Mouse (Mus musculus) limb, embryonic 14.5 days (tissue): ENCODE data around the gene Klhl32. TPM values are rescaled to one million over a fixed set of nuclear protein-coding genes. Genes with fewer than 3 reads are reported as not detected.

Experiments
- ATAC-seq: fragments of 200-750 bp; cut with Nextera tagmentation; 2 replicates; pipeline ENCODE4 v1.8.0; 2017; ENCODE audit warnings: low read depth, moderate number of reproducible peaks, moderate TSS enrichment; ENCODE audit not compliant: low FRiP score
- DNase-seq: peaks from one replicate; pipeline ENCODE4 v3.0.0-alpha.2; 2015; ENCODE audit warnings: low spot score
- H3K27ac ChIP-seq: fragments of 300-500 bp; sonication (generic); replicated peaks from 2 replicates; pipeline ENCODE4 v1.5.1; 2014; ENCODE audit warnings: low read depth, mild to moderate bottlenecking, low read length, moderate library complexity, mixed read lengths
- H3K27me3 ChIP-seq: fragments of 300-500 bp; sonication (generic); 2 replicates; pipeline ENCODE4 v1.6.1; 2014; ENCODE audit warnings: low read length, mixed read lengths; ENCODE audit not compliant: control insufficient read depth, insufficient read depth
- H3K36me3 ChIP-seq: fragments of 300-500 bp; sonication (generic); 2 replicates; pipeline ENCODE4 v1.6.1; 2014; ENCODE audit warnings: mild to moderate bottlenecking, low read length, moderate library complexity, mixed read lengths; ENCODE audit not compliant: control insufficient read depth, insufficient read depth
- H3K4me1 ChIP-seq: fragments of 300-500 bp; sonication (generic); 2 replicates; pipeline ENCODE4 v1.6.1; 2014; ENCODE audit warnings: antibody characterized with exemption, low read length, mixed read lengths; ENCODE audit not compliant: control insufficient read depth, insufficient read depth
- H3K4me2 ChIP-seq: fragments of 300-500 bp; sonication (generic); replicated peaks from 2 replicates; pipeline ENCODE4 v1.6.1; 2014; ENCODE audit warnings: low read depth, mild to moderate bottlenecking, low read length, moderate library complexity; ENCODE audit not compliant: severe bottlenecking
- H3K4me3 ChIP-seq: fragments of 300-500 bp; sonication (generic); replicated peaks from 2 replicates; pipeline ENCODE4 v1.5.1; 2014; ENCODE audit warnings: low read length
- H3K9ac ChIP-seq: fragments of 300-500 bp; sonication (generic); 2 replicates; pipeline ENCODE4 v1.6.1; 2014; ENCODE audit warnings: mild to moderate bottlenecking, low read depth, low read length, moderate library complexity; ENCODE audit not compliant: severe bottlenecking
- H3K9me3 ChIP-seq: fragments of 300-500 bp; sonication (generic); 2 replicates; pipeline ENCODE4 v1.6.1; 2016; ENCODE audit warnings: low read length; ENCODE audit not compliant: control insufficient read depth
- POLR2A ChIP-seq: fragments of 200-500 bp; IDR thresholded peaks from 2 replicates; pipeline ENCODE4 v1.8.0; 2012; ENCODE audit warnings: inconsistent platforms, mild to moderate bottlenecking, moderate library complexity, borderline replicate concordance; ENCODE audit not compliant: insufficient read depth, insufficient read length; ENCODE audit errors: extremely low read depth
- WGBS: fragments of 180-500 bp; shearing (Covaris S2); extraction: QIAGEN DNeasy Blood & Tissue Kit; methylation state at CpG from one replicate; pipeline ENCODE4 v1.1.7; 2014; 5-methylcytosine and 5-hydroxymethylcytosine counted together
- polyA plus RNA-seq, 2 experiments: library from polyadenylated mRNA; depleted of rRNA in 1 of 2; stranded (reverse) in 1 of 2; unstranded in 1 of 2; fragments of >200 nt; fragmentation: Nextera tagmentation in 1 of 2; extraction: Ambion mirVana in 1 of 2; gene quantifications; 2 replicates each; pipeline versions ENCODE4 v1.2.1 to v1.2.3; 2012 to 2014

Klhl32 gene
- polyA plus RNA-seq, 2 experiments, result 1.5 to 3.0 TPM

DNA sequence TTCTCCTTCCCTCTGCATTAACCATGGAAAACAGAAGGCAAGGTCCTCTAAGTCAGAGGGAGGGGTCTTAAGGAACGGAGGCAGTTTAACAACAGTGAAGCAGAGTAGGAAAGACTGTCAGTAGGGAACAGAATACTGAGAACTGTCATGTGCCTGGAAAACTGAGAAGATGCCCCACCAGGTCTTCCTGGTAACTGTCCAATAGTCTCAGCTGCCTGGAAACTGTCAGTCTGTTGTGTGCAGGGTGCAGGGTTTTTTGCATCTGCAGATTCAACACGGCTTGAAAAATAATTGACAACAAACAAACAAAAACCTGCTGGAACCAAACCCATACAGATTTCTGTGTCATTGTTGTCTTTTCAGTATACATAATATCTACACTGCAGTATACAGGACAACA lies 208.6 kb downstream of the Klhl32 start:
- DNase-seq, result no peak
- no peak overlapping the region for H3K4me3 ChIP-seq
- H3K9me3 ChIP-seq, result no peaks in the 10 kb centered on the region
- no peaks in the 10 kb centered on the region for H3K36me3 ChIP-seq
- no peak for TF ChIP-seq POLR2A
- no peak overlapping the region for H3K9ac ChIP-seq
- no peaks in the 10 kb centered on the region for H3K4me1 ChIP-seq
- WGBS, result 80% methylated on average over 2 of the region's 2 CpGs
- ATAC-seq, result no peak
- H3K27ac ChIP-seq, result no peak overlapping the region
- H3K4me2 ChIP-seq, result no peak overlapping the region
- no peaks in the 10 kb centered on the region for H3K27me3 ChIP-seq

DNA sequence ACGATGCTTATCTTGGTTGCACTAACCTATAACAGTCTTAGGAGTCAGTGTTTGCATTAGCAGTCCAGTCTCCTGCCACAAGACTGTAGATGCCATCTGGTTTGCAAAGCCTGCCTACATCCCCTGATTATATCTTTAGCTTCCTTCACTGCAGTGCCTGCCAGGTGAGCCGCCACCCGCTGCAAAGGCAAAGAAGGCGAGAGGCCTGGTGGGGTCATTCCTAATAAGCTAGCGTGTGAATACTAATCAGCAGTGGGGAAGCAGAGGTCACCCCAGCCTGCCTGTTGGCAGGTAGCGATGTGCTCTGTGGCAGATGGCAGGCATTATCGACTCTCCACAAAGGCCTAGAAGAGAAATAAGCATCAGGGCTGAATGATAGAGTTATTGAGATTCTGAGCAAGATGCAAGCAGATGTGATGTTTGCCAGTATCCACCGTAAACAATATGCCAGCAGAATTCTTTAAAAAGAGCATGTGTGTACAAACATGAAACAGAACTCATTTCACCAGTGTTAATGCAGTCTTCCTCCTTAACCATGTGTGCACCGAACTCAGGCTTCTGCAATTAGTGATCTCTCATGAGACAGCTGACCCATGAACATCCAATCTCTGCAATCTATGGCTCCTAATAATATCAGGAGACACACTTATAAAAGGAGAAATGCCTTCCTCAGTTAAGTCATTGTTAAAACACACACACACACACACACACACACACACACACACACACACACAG lies 219.6 kb downstream of the Klhl32 start:
- no peak overlapping the region for H3K9ac ChIP-seq
- DNase-seq (no peak), ATAC-seq (no peak)
- H3K9me3 ChIP-seq, result no peaks in the 10 kb centered on the region
- no peak overlapping the region for H3K27ac ChIP-seq
- no peak for TF ChIP-seq POLR2A
- WGBS, result 66% methylated on average over 9 of the region's 9 CpGs
- no peaks in the 10 kb centered on the region for H3K36me3 ChIP-seq
- H3K4me3 ChIP-seq, result no peak overlapping the region
- H3K4me1 ChIP-seq, result no peaks in the 10 kb centered on the region
- no peak overlapping the region for H3K4me2 ChIP-seq
- no peaks in the 10 kb centered on the region for H3K27me3 ChIP-seq

DNA sequence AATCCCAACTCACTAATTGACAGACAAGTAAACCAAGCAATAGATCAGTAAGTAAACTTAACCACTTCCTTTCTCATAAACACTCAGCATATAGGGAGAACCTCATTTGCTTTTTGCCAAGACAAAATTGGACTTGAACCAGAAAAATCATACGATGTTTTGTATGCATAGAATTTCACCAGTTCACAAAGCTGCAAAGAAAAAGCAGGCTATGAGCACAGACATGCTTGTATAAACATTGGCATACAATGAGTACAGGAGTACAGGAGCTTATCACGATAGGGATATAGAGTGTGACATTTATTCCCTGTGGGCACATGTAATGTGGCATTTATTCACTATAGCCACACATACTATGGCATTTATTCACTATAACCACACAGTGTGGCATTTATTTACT lies 220.5 kb downstream of the Klhl32 start:
- H3K4me1 ChIP-seq, result no peaks in the 10 kb centered on the region; the same call in 1 of the 2 replicates
- no peak for TF ChIP-seq POLR2A
- no peak overlapping the region for H3K4me3 ChIP-seq
- no peak for DNase-seq
- 62% methylated on average over 2 of the region's 2 CpGs for WGBS
- H3K27ac ChIP-seq, result no peak overlapping the region
- H3K36me3 ChIP-seq, result no peaks in the 10 kb centered on the region
- no peak overlapping the region for H3K9ac ChIP-seq
- no peaks in the 10 kb centered on the region for H3K9me3 ChIP-seq
- H3K27me3 ChIP-seq, result no peaks in the 10 kb centered on the region
- no peak for ATAC-seq
- no peak overlapping the region for H3K4me2 ChIP-seq

DNA sequence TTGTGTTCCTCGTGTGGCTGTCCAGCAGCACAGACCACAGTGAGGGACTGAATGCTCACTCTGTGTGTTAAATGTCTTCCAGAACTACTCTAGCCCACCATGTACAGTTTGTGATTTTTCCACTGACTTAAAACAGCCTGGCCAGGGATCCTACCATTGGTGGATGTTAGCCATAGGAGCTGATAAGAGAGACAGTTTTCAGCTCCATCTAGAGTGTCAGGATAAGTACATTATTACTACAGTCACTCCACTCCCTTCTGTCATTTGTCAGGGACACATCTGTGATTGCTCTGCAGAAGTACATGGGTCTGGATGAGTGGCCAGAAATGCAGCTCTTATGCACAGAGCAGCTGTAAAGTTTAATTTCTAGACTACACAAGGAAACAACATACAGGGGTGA lies 223.1 kb downstream of the Klhl32 start:
- Histone ChIP-seq H3K4me1 (no peaks in the 10 kb centered on the region; the same call in 1 of the 2 replicates), H3K36me3 (no peaks in the 10 kb centered on the region), H3K4me2 (no peak overlapping the region), H3K27ac (no peak overlapping the region), H3K9ac (no peak overlapping the region), H3K27me3 (no peaks in the 10 kb centered on the region), H3K9me3 (no peaks in the 10 kb centered on the region), H3K4me3 (no peak overlapping the region)
- TF ChIP-seq POLR2A, result no peak
- 62% methylated on average over 1 of the region's 1 CpGs for WGBS
- ATAC-seq (no peak), DNase-seq (no peak)

DNA sequence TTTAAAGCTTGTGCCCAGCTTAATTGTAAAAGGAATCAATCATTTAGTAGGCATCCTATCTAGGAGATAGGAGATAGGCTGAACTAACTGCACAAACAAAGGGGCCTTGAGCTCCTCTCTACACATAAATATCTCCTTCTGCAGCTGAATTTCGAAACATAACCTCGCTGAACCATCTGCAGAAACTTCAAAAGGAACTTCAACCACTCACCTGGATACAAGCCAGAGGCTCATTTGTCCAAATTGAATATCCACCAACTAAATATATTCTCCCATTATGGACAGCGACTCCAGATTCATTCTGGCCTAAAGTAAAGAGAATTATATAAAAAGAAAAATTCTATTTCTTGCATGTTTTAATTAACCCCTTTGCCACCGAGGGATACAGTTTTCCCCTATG lies 224.2 kb downstream of the Klhl32 start:
- Histone ChIP-seq H3K4me3 (no peak overlapping the region), H3K27me3 (no peaks in the 10 kb centered on the region), H3K9me3 (no peaks in the 10 kb centered on the region), H3K4me2 (no peak overlapping the region), H3K9ac (no peak overlapping the region), H3K36me3 (no peaks in the 10 kb centered on the region), H3K27ac (no peak overlapping the region), H3K4me1 (no peaks in the 10 kb centered on the region; the same call in 1 of the 2 replicates)
- no peak for TF ChIP-seq POLR2A
- no peak for DNase-seq
- no peak for ATAC-seq
- 63% methylated on average over 4 of the region's 4 CpGs for WGBS
